Mouse (Mus musculus): ENCODE results near the gene Crtc3. TPM values are rescaled to one million over a fixed set of nuclear protein-coding genes. Genes with fewer than 3 reads are reported as not detected.

The Crtc3 gene
- total RNA-seq, 2 experiments from 2014 or later = 14.7 to 15.3 TPM

- intact Hi-C loops (cut with DNase I; ENCODE audit: low total_unique reads) = no loop called here
- no peak for DNase-seq
Observed at GRCm38 (mm10) chr7:80646093-80647025, 42.3 kb downstream of the Crtc3 start.

DNA sequence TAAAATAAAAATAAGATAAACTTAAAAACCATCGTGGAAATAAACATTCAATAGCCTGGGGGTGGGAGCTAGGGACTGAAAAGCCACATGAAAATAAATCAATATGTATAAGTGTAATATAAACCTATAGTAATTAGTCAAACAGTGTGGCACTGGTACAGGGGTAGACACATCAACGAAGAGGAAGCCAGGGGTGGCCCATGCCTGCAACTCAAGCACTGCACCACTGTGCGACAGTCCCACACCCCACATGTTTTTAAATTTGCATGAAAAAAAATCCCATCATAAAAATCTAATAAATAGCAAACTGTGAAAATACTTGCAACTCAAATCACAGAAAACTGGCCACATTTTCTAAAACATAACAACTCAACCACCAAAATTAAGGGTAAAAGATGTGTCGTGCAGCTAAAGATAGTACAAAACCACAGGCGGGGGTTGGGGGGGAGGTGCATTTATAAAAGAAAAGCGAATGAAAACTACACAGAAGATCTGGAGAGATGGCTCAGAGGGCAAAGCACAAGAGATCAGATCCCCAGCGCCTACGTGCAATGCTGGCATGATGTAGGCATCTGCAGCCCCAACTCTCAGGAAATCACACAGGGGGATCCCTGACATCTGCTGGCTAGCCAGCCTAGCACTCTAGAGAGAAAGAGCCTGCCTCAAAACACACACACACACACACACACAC lies 45.6 kb downstream of the Crtc3 start:
- intact Hi-C loops (cut with DNase I; ENCODE audit: low total_unique reads) = no loop called here
- DNase-seq = no peak

GRCm38 (mm10) chr7:80642552-80642951 lies 46.1 kb downstream of the Crtc3 start:
- intact Hi-C loops (cut with DNase I; ENCODE audit: low total_unique reads) = no loop called here
- peak; percentile 73 for DNase-seq

- intact Hi-C loops (cut with DNase I; ENCODE audit: low total_unique reads) = no loop called here
- peak; percentile 36 for DNase-seq
Observed at GRCm38 (mm10) chr7:80641899-80642298, 46.8 kb downstream of the Crtc3 start.

DNA sequence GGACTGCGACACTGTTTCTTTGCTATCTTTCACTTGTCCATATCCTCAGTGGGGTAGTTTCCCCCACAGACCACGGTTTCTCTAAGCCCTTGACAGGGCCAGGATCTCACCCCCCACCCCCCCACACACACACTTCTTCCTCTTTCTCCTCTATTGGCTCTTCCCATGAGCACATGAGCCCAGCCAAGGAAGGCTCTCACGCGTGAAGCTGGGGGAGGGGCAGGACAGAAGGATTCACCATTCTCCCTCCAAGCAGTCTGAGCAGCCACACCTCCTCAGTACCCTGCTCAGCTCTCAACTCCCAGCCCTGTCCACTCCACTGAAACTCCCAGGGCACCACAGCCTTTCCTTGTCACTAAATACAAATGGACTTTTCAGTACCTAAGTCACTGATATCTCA lies 47.2 kb downstream of the Crtc3 start:
- DNase-seq = peak; percentile 36
- intact Hi-C loops (cut with DNase I; ENCODE audit: low total_unique reads) = no loop called here

GRCm38 (mm10) chr7:80639981-80640380 lies 48.7 kb downstream of the Crtc3 start:
- intact Hi-C loops (cut with DNase I; ENCODE audit: low total_unique reads) = no loop called here
- DNase-seq = no peak

GRCm38 (mm10) chr7:80638460-80638859 lies 50.2 kb downstream of the Crtc3 start:
- DNase-seq = no peak
- intact Hi-C loops (cut with DNase I; ENCODE audit: low total_unique reads) = no loop called here

GRCm38 (mm10) chr7:80636953-80637800 lies 51.5 kb downstream of the Crtc3 start:
- intact Hi-C loops (cut with DNase I; ENCODE audit: low total_unique reads) = no loop called here
- DNase-seq = no peak

DNA sequence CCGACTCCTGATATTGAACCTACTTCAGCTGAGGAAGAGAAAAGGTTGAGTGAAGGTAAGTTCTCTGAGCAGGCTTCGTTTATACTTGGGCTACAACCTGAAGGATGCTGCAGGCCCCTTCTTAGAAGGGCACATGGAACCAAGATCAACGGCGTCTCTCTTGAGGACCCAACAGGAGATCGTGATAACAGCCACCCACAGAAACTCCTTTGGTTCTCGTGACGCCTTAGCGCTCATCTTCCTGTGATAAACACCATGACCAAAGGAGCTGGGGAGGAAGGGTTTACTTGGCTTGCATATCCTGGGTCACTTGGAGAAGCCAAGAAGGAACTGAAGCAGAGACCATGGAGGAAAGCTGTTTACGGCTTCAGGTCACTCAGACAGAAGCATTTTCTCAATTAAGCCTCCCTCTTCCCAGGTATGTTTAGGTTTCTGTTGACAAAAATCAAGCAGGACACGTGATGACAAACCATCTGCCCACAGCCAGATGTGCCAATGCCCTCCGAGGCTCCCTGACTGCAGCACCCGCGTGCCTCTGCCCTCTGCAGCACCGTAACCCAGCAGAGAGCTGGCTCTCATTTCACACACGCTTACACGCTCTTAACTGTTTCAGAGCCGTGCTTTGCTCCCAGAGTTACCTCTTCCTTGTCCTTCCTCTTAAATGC lies 52.3 kb downstream of the Crtc3 start:
- intact Hi-C loops (cut with DNase I; ENCODE audit: low total_unique reads) = no loop called here
- no peak for DNase-seq

DNA sequence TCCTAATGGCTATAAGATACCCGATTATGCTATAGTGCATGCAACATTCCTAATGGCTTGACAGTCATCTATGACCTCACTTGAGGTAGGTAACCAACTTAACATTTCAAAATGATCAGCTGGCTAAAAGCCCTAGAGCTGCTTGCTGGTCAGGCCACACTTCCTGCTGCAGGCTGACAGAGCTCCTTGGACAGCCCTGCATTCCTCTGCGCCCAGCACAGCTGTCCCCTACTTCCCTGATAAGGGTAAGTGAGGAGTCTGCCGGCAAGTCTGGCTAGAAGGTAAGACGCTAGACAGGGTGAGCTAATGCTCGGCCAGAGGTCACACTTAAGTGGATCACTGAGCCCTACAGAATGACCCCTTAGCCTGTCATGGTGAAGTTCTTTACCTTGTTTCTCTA lies 52.8 kb downstream of the Crtc3 start:
- intact Hi-C loops (cut with DNase I; ENCODE audit: low total_unique reads) = no loop called here
- DNase-seq = no peak

GRCm38 (mm10) chr7:80634741-80635140 lies 53.9 kb downstream of the Crtc3 start:
- DNase-seq = no peak
- intact Hi-C loops (cut with DNase I; ENCODE audit: low total_unique reads) = no loop called here

DNA sequence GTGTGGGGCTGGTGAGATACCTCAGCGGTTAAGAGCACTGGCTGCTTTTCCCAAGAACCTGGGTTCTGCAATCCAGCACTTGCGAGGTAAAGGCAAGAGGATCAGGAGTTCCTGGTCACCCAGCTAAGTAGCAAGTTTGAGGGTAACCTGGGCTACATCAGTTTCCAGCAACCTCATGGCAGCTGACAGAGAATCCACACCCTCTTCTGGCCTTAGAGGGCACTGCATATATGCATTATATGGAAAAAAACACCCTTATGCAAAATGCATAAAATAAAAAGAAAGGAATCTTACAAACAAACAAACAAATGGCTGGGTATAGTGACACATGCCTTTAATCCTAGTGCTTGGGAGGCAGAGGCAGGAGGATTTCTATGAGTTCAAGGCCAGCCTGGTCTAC lies 55.0 kb downstream of the Crtc3 start:
- DNase-seq = no peak

DNA sequence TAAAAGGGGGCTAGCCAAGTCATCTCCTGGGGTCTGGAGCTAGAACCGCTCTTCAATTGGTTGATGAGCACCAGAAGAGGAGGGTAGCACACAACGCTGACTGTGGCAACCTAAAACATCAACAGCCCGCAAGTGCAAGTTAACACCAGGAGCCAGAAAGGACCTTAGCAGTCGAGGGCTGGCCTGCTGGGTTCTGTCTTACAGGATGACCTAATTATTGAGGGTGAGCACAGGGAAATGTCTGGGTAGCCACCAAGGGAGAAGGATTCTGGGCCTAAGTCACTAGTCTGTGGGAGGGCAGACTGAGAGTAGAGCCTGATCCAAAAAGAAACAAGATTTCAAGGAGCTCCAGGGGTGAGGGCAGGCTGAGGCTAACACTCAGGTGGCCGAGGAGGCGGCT lies 56.7 kb downstream of the Crtc3 start:
- no peak for DNase-seq
- intact Hi-C loops (cut with DNase I; ENCODE audit: low total_unique reads) = no loop called here

More for the DNA sequence above, 55.0 kb downstream of the Crtc3 start:
- intact Hi-C loops (cut with DNase I; ENCODE audit: low total_unique reads) = no loop called here

GRCm38 (mm10) chr7:80631405-80631804 lies 57.3 kb downstream of the Crtc3 start:
- DNase-seq = no peak
- intact Hi-C loops (cut with DNase I; ENCODE audit: low total_unique reads) = no loop called here

DNA sequence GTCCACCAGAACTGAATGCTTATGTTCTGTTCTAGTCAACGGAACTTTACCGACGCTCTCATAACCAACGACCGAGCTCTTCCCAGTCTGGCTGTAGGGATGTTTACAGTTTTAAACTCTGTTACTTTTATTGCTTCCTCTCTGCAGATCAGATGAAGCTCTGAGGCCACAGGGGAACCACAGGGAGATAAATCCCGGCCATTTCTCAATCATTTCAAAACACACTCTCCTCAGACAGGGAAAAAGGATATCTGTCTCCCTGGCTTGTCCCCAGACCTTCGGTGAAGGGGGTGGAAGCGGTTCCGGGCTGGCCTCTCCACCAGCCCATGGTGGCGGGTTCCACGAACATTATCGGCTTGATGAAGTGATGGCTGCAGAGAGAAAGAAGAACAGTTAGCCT lies 59.3 kb downstream of the Crtc3 start:
- DNase-seq = peak; percentile 44
- intact Hi-C loops (cut with DNase I; ENCODE audit: low total_unique reads) = no loop called here

DNA sequence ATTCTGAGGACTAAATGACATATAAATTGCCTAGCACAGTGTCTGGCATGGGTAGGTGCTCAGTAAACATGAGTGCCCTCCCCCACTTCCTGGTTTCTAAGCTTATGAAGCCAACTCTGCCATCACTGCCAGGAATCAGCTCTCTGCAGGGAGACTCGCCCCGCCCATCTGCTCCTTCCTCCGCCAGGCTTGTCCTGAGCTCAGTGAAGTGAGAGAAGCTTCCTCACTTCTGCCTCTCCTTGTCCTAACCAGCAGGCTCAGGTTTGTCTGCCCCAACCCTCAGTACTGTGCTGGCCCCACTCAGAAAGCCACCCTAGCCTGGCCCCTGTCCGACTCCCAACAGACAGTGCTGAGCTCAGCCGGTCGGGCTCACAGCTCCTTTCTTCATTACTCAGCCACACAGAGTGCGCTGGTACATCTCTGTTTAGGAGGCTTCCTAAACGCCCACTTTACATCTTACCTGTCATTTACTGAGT lies 59.9 kb downstream of the Crtc3 start:
- intact Hi-C loops (cut with DNase I; ENCODE audit: low total_unique reads) = no loop called here
- DNase-seq = peak; percentile 70

GRCm38 (mm10) chr7:80626943-80627342 lies 61.7 kb downstream of the Crtc3 start:
- DNase-seq = no peak
- intact Hi-C loops (cut with DNase I; ENCODE audit: low total_unique reads) = no loop called here

DNA sequence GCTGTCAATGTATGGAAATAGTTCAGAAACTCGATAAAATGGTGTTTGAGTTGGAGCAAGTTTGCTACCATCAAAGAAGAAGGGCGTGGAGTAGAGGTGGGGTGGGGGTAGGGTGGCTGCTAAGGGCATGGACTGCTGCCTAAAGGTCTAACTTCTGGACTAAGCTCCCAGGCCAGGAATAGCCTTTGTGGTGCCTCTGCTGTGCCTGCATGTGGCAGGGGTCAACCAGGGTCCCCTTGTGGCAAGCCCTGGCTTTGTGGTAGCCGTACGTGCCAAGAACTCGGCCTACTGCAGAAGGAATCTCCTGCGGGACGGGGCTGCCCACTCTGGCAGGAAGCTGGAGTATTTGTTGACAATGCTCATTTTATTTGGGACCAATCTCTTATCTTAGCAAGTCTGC lies 62.8 kb downstream of the Crtc3 start:
- peak; percentile 38 for DNase-seq
- intact Hi-C loops (cut with DNase I; ENCODE audit: low total_unique reads) = no loop called here

GRCm38 (mm10) chr7:80623276-80623675 lies 65.4 kb downstream of the Crtc3 start:
- intact Hi-C loops (cut with DNase I; ENCODE audit: low total_unique reads) = no loop called here
- DNase-seq = no peak

All from gastrocnemius, postnatal 14 days (tissue).